Mouse (Mus musculus) frontal cortex, postnatal 14 days (tissue): ENCODE data around the gene Ski.

Source experiments
- DNase-seq, 2 experiments: peaks; one replicate each; pipeline ENCODE4 v3.0.0; 2022; ENCODE audit warnings: low spot score in 2 of 2

Ski gene

GRCm38 (mm10) chr4:155150276-155151113, 71.9 kb downstream of the Ski start:
- no peak for DNase-seq

- no peak for DNase-seq
These were observed 72.5 kb downstream of the Ski start for GRCm38 (mm10) chr4:155149941-155150275.

GRCm38 (mm10) chr4:155148910-155149698, 73.3 kb downstream of the Ski start:
- DNase-seq = no peak

- DNase-seq = no peak
These were observed 73.9 kb downstream of the Ski start for GRCm38 (mm10) chr4:155148453-155148852.

- no peak for DNase-seq
These were observed 76.1 kb downstream of the Ski start for GRCm38 (mm10) chr4:155146107-155146823.

GRCm38 (mm10) chr4:155144548-155145180, 77.7 kb downstream of the Ski start:
- no peak for DNase-seq

GRCm38 (mm10) chr4:155143871-155144502, 78.4 kb downstream of the Ski start:
- DNase-seq = peak in 1 of 2 experiments; percentile 54

GRCm38 (mm10) chr4:155143411-155143810, 79.0 kb downstream of the Ski start:
- no peak for DNase-seq

GRCm38 (mm10) chr4:155142836-155143235, 79.6 kb downstream of the Ski start:
- DNase-seq = no peak

GRCm38 (mm10) chr4:155140795-155141265, 81.6 kb downstream of the Ski start:
- DNase-seq = no peak

- no peak for DNase-seq
These were observed 82.2 kb downstream of the Ski start for GRCm38 (mm10) chr4:155140150-155140549.

- DNase-seq = no peak
These were observed 82.9 kb downstream of the Ski start for GRCm38 (mm10) chr4:155139281-155140045.

GRCm38 (mm10) chr4:155138451-155138850, 83.9 kb downstream of the Ski start:
- DNase-seq = no peak

GRCm38 (mm10) chr4:155137891-155138290, 84.5 kb downstream of the Ski start:
- no peak for DNase-seq

- DNase-seq = no peak
These were observed 86.3 kb downstream of the Ski start for GRCm38 (mm10) chr4:155135909-155136585.

- DNase-seq = no peak
These were observed 87.7 kb downstream of the Ski start for GRCm38 (mm10) chr4:155134686-155135172.

- DNase-seq = no peak
These were observed 88.6 kb downstream of the Ski start for GRCm38 (mm10) chr4:155133658-155134417.

GRCm38 (mm10) chr4:155133188-155133587, 89.2 kb downstream of the Ski start:
- DNase-seq = no peak

GRCm38 (mm10) chr4:155130616-155131015, 91.8 kb downstream of the Ski start:
- no peak for DNase-seq
